In genomic region chr17:30498779-30499178, GRCm38 (mm10) we compare ENCODE assay signal across 15 mouse cellular contexts.
DNase-seq lines count a peak whose midpoint lies in the region; ATAC-seq and TF ChIP-seq lines count a peak whose summit lies in the region.
"Had no signal": no experiment of that assay in that cellular context is flagged by ENCODE, and none has a peak within 500 bp of the region (broad histone marks: within the 10 kb centered on the region; RNA-seq: fewer than 3 reads in every experiment).

No protein-coding gene starts in this region.

- no peak overlapping the region for H3K4me2 ChIP-seq in heart, embryonic 12.5 days
- no peak overlapping the region for H3K4me2 ChIP-seq in hindbrain, embryonic 14.5 days (replicated peaks)
- H3K4me2 ChIP-seq in hindbrain, embryonic 16.5 days (ENCODE audit: low read length) = no peak overlapping the region
- H3K4me2 ChIP-seq in intestine, postnatal 0 days (replicated peaks; ENCODE audit: low read depth) = no peak overlapping the region
- H3K4me2 ChIP-seq: limb, embryonic 12.5 days; liver, embryonic 13.5 days; lung, embryonic 15.5 days had no signal

- ATAC-seq in heart, embryonic 12.5 days (ENCODE audit: insufficient number of reproducible peaks, low FRiP score) = no peak
- ATAC-seq in hindbrain, embryonic 14.5 days (ENCODE audit: low FRiP score) = no peak
- no peak for ATAC-seq in hindbrain, embryonic 16.5 days
- peak; percentile 73 for ATAC-seq in intestine, postnatal 0 days

- no peaks in the 10 kb centered on the region for H3K36me3 ChIP-seq in heart, adult 2 months (ENCODE audit: control insufficient read depth, insufficient read depth, low read length)
- 0 out of 2 replicates have a peak, but pooled peaks cover 3% of the 10 kb centered on the region for H3K36me3 ChIP-seq in heart, embryonic 12.5 days
- H3K36me3 ChIP-seq in hindbrain, embryonic 14.5 days (replicated peaks; ENCODE audit: control insufficient read depth, insufficient read depth) = no peaks in the 10 kb centered on the region
- H3K36me3 ChIP-seq in hindbrain, embryonic 10.5 days = peaks cover 10% of the 10 kb centered on the region
- no peaks in the 10 kb centered on the region for H3K36me3 ChIP-seq in hindbrain, embryonic 16.5 days (ENCODE audit: control insufficient read depth, insufficient read depth, low read length)
- H3K36me3 ChIP-seq in intestine, postnatal 0 days (ENCODE audit: control insufficient read depth, insufficient read depth) = no peaks in the 10 kb centered on the region
- H3K36me3 ChIP-seq: limb, embryonic 12.5 days; lung, embryonic 15.5 days had no signal

- peak overlapping the region; percentile 34; the same call in 1 of the 2 replicates for H3K27ac ChIP-seq in heart, adult 2 months
- H3K27ac ChIP-seq in heart, embryonic 12.5 days (ENCODE audit: poor library complexity, severe bottlenecking) = no peak overlapping the region
- 0 out of 2 replicates have a peak overlapping the region, but pooled peaks have one; percentile 58 for H3K27ac ChIP-seq in hindbrain, embryonic 14.5 days
- H3K27ac ChIP-seq in hindbrain, embryonic 10.5 days = no peak overlapping the region
- 0 out of 2 replicates have a peak overlapping the region, but pooled peaks have one; percentile 5 for H3K27ac ChIP-seq in hindbrain, embryonic 16.5 days (ENCODE audit: low read depth, low read length)
- H3K27ac ChIP-seq in intestine, postnatal 0 days (ENCODE audit: low read depth, low read length) = peak overlapping the region; percentile 57
- H3K27ac ChIP-seq: embryonic facial prominence, embryonic 10.5 days; limb, embryonic 12.5 days; liver, embryonic 13.5 days; lung, embryonic 15.5 days; macrophage had no signal

- peaks cover 4% of the 10 kb centered on the region; the same call in 1 of the 2 replicates for H3K4me1 ChIP-seq in heart, adult 2 months (ENCODE audit: control insufficient read depth, insufficient read depth, low read length)
- H3K4me1 ChIP-seq in heart, embryonic 12.5 days (replicated peaks) = peaks cover 20% of the 10 kb centered on the region
- H3K4me1 ChIP-seq in hindbrain, embryonic 14.5 days (replicated peaks; ENCODE audit: control insufficient read depth, insufficient read depth, low read length) = peaks cover 14% of the 10 kb centered on the region
- H3K4me1 ChIP-seq in hindbrain, embryonic 10.5 days (replicated peaks) = peaks cover 18% of the 10 kb centered on the region
- peaks cover 14% of the 10 kb centered on the region for H3K4me1 ChIP-seq in hindbrain, embryonic 16.5 days (ENCODE audit: control insufficient read depth, insufficient read depth, low read depth, low read length)
- no peaks in the 10 kb centered on the region for H3K4me1 ChIP-seq in intestine, postnatal 0 days (replicated peaks; ENCODE audit: control insufficient read depth, insufficient read depth, low read length)
- H3K4me1 ChIP-seq: embryonic facial prominence, embryonic 10.5 days; liver, embryonic 13.5 days had no signal

- no peak overlapping the region for H3K9ac ChIP-seq in heart, adult 2 months (ENCODE audit: low read depth, low read length)
- H3K9ac ChIP-seq in heart, embryonic 12.5 days = no peak overlapping the region
- H3K9ac ChIP-seq in hindbrain, embryonic 14.5 days = no peak overlapping the region
- no peak overlapping the region for H3K9ac ChIP-seq in hindbrain, embryonic 16.5 days (ENCODE audit: low read depth, low read length)
- H3K9ac ChIP-seq in intestine, postnatal 0 days (ENCODE audit: low read depth, low read length) = no peak overlapping the region
- H3K9ac ChIP-seq: limb, embryonic 12.5 days; liver, embryonic 13.5 days; lung, embryonic 15.5 days had no signal

- WGBS in heart, adult 2 months = 61% methylated on average over 5 of the region's 5 CpGs
- WGBS in heart, embryonic 12.5 days = 68% methylated on average over 5 of the region's 5 CpGs
- WGBS in hindbrain, embryonic 14.5 days = 75% methylated on average over 5 of the region's 5 CpGs
- 90% methylated on average over 5 of the region's 5 CpGs for WGBS in hindbrain, embryonic 10.5 days
- 73% methylated on average over 5 of the region's 5 CpGs for WGBS in hindbrain, embryonic 16.5 days
- WGBS in intestine, postnatal 0 days = 51% methylated on average over 5 of the region's 5 CpGs

- H3K9me3 ChIP-seq in heart, embryonic 12.5 days (replicated peaks) = no peaks in the 10 kb centered on the region
- no peaks in the 10 kb centered on the region for H3K9me3 ChIP-seq in hindbrain, embryonic 14.5 days (ENCODE audit: control insufficient read depth, low read length)
- no peaks in the 10 kb centered on the region for H3K9me3 ChIP-seq in hindbrain, embryonic 10.5 days
- H3K9me3 ChIP-seq in hindbrain, embryonic 16.5 days (ENCODE audit: control insufficient read depth, low read length) = no peaks in the 10 kb centered on the region
- no peaks in the 10 kb centered on the region for H3K9me3 ChIP-seq in intestine, postnatal 0 days (ENCODE audit: control insufficient read depth)
- H3K9me3 ChIP-seq: embryonic facial prominence, embryonic 10.5 days; limb, embryonic 12.5 days; liver, embryonic 13.5 days; lung, embryonic 15.5 days had no signal

- H3K79me2 ChIP-seq in heart, adult 2 months (replicated peaks; ENCODE audit: control insufficient read depth, insufficient read depth, low read length) = no peaks in the 10 kb centered on the region; the same call in 1 of the 2 replicates

- TF ChIP-seq CTCF in heart, adult 2 months (IDR thresholded peaks at IDR 0.05) = no peak
- no peak for TF ChIP-seq CTCF in intestine, postnatal 0 days (IDR thresholded peaks at IDR 0.05; ENCODE audit: low read depth)

- no peak for DNase-seq in heart, adult 2 months
- DNase-seq in hindbrain, embryonic 14.5 days (ENCODE audit: low spot score) = no peak
- no peak for DNase-seq in hindbrain, embryonic 10.5 days (ENCODE audit: low spot score)
- no peak for DNase-seq in right cerebral cortex, postnatal 4 days
- DNase-seq: liver, embryonic 13.5 days; right cerebral cortex, postnatal 25 days; thymus, postnatal 36 days had no signal

- H3K4me3 ChIP-seq in heart, adult 2 months = no peak overlapping the region
- H3K4me3 ChIP-seq in heart, embryonic 12.5 days = no peak overlapping the region
- no peak overlapping the region for H3K4me3 ChIP-seq in hindbrain, embryonic 14.5 days (replicated peaks; ENCODE audit: low read length)
- no peak overlapping the region for H3K4me3 ChIP-seq in hindbrain, embryonic 10.5 days
- H3K4me3 ChIP-seq in hindbrain, embryonic 16.5 days (ENCODE audit: low read length) = no peak overlapping the region
- H3K4me3 ChIP-seq in intestine, postnatal 0 days (ENCODE audit: low read depth, low read length) = no peak overlapping the region
- H3K4me3 ChIP-seq: embryonic facial prominence, embryonic 10.5 days; left cerebral cortex, adult 2 months; limb, embryonic 12.5 days; liver, embryonic 13.5 days; lung, embryonic 15.5 days had no signal

- H3K27me3 ChIP-seq in heart, adult 2 months (ENCODE audit: control insufficient read depth, insufficient read depth, low read length) = no peaks in the 10 kb centered on the region
- H3K27me3 ChIP-seq in heart, embryonic 12.5 days (replicated peaks) = no peaks in the 10 kb centered on the region
- H3K27me3 ChIP-seq in hindbrain, embryonic 14.5 days (ENCODE audit: control insufficient read depth, insufficient read depth, low read length) = no peaks in the 10 kb centered on the region
- H3K27me3 ChIP-seq in hindbrain, embryonic 10.5 days (ENCODE audit: insufficient read depth, poor library complexity, severe bottlenecking) = no peaks in the 10 kb centered on the region
- no peaks in the 10 kb centered on the region for H3K27me3 ChIP-seq in hindbrain, embryonic 16.5 days (replicated peaks; ENCODE audit: control insufficient read depth, insufficient read depth, low read length)
- H3K27me3 ChIP-seq in intestine, postnatal 0 days (replicated peaks; ENCODE audit: control insufficient read depth, insufficient read depth, low read length) = no peaks in the 10 kb centered on the region
- H3K27me3 ChIP-seq: limb, embryonic 12.5 days; liver, embryonic 13.5 days; lung, embryonic 15.5 days had no signal

- TF ChIP-seq EP300 in heart, adult 2 months (IDR thresholded peaks at IDR 0.05; ENCODE audit: insufficient read depth, low read depth, low read length) = no peak

- intact Hi-C loops in heart, adult 2 months (cut with DNase I) = no loop called here

- no peak for TF ChIP-seq POLR2A in heart, adult 2 months (IDR thresholded peaks at IDR 0.05; ENCODE audit: insufficient read depth, low read depth, low read length)

Comparison
In these comparisons a context has a peak if more than half of its experiments do, and no peak if none do; other contexts are left out.
1. H3K27ac ChIP-seq: peak in heart, adult 2 months (single experiment), hindbrain, embryonic 14.5 days (single experiment), hindbrain, embryonic 16.5 days (single experiment) and intestine, postnatal 0 days (single experiment); none in heart, embryonic 12.5 days (single experiment) and hindbrain, embryonic 10.5 days (single experiment).